Mouse (Mus musculus) neural tube, embryonic 13.5 days (tissue): Measurements from ENCODE around the gene Cyb5d1. TPM values are rescaled to one million over a fixed set of nuclear protein-coding genes. Genes with fewer than 3 reads are reported as not detected.

ENCODE experiments used
- ATAC-seq: fragments of 200-750 bp; cut with Nextera tagmentation; 2 replicates; pipeline ENCODE4 v1.8.0; 2017; ENCODE audit warnings: low read depth, mild to moderate bottlenecking, moderate TSS enrichment, moderate library complexity
- H3K27ac ChIP-seq: fragments of 300-500 bp; sonication (generic); replicated peaks from 2 replicates; pipeline ENCODE4 v1.5.1; 2015; ENCODE audit warnings: moderate library complexity, mild to moderate bottlenecking, inconsistent platforms
- H3K27me3 ChIP-seq: fragments of 300-500 bp; sonication (generic); 2 replicates; pipeline ENCODE4 v1.6.1; 2015; ENCODE audit warnings: mild to moderate bottlenecking, inconsistent platforms
- H3K36me3 ChIP-seq: fragments of 300-500 bp; sonication (generic); 2 replicates; pipeline ENCODE4 v1.6.1; 2015; ENCODE audit warnings: mild to moderate bottlenecking, inconsistent platforms
- H3K4me1 ChIP-seq: fragments of 300-500 bp; sonication (generic); replicated peaks from 2 replicates; pipeline ENCODE4 v1.6.1; 2015; ENCODE audit warnings: inconsistent platforms
- H3K4me2 ChIP-seq: fragments of 300-500 bp; sonication (generic); 2 replicates; pipeline ENCODE4 v1.6.1; 2015; ENCODE audit warnings: inconsistent platforms, mild to moderate bottlenecking, moderate library complexity
- H3K4me3 ChIP-seq: fragments of 300-500 bp; sonication (generic); 2 replicates; pipeline ENCODE4 v1.5.1; 2015; ENCODE audit warnings: mild to moderate bottlenecking, inconsistent platforms
- H3K9ac ChIP-seq: fragments of 300-500 bp; sonication (generic); 2 replicates; pipeline ENCODE4 v1.6.1; 2015; ENCODE audit warnings: moderate library complexity, mild to moderate bottlenecking, inconsistent platforms
- H3K9me3 ChIP-seq: fragments of 300-500 bp; sonication (generic); 2 replicates; pipeline ENCODE4 v1.6.1; 2016; ENCODE audit warnings: inconsistent platforms
- WGBS: fragments of 180-500 bp; shearing (Covaris S2); methylation state at CpG from one replicate; pipeline ENCODE4 v1.1.7; 2015; 5-methylcytosine and 5-hydroxymethylcytosine counted together
- polyA plus RNA-seq: library from polyadenylated mRNA; unstranded; fragments of >200 nt; fragmentation: Nextera tagmentation; extraction: Ambion mirVana; gene quantifications from 2 replicates; pipeline ENCODE4 v1.2.1, GENCODE M21; 2015

The Cyb5d1 gene
- polyA plus RNA-seq, 1 experiment from 2014 or later = 39.2 TPM

GRCm38 (mm10) chr11:69382478-69383105, 12.8 kb downstream of the Cyb5d1 start:
- Histone ChIP-seq H3K36me3 (no peaks in the 10 kb centered on the region), H3K4me2 (no peak overlapping the region), H3K27ac (no peak overlapping the region), H3K9me3 (no peaks in the 10 kb centered on the region), H3K4me1 (no peaks in the 10 kb centered on the region), H3K9ac (0 out of 2 replicates have a peak overlapping the region, but pooled peaks have one; percentile 31), H3K27me3 (no peaks in the 10 kb centered on the region), H3K4me3 (no peak overlapping the region)
- no peak for ATAC-seq
- 73% methylated on average over 10 of the region's 10 CpGs for WGBS

- Histone ChIP-seq H3K9ac (no peak overlapping the region), H3K36me3 (no peaks in the 10 kb centered on the region), H3K4me1 (no peaks in the 10 kb centered on the region), H3K4me3 (no peak overlapping the region), H3K9me3 (no peaks in the 10 kb centered on the region), H3K27me3 (no peaks in the 10 kb centered on the region), H3K27ac (no peak overlapping the region), H3K4me2 (no peak overlapping the region)
- WGBS = 88% methylated on average over 6 of the region's 6 CpGs
- no peak for ATAC-seq
These were observed 14.1 kb downstream of the Cyb5d1 start for GRCm38 (mm10) chr11:69381356-69381755.

GRCm38 (mm10) chr11:69379600-69379999, 15.8 kb downstream of the Cyb5d1 start:
- H3K9me3 ChIP-seq = no peaks in the 10 kb centered on the region
- no peaks in the 10 kb centered on the region for H3K27me3 ChIP-seq
- H3K4me3 ChIP-seq = no peak overlapping the region
- no peak overlapping the region for H3K4me2 ChIP-seq
- no peak overlapping the region for H3K27ac ChIP-seq
- no peak for ATAC-seq
- 0 out of 2 replicates have a peak, but pooled peaks cover 4% of the 10 kb centered on the region for H3K36me3 ChIP-seq
- H3K9ac ChIP-seq = no peak overlapping the region
- 83% methylated on average over 3 of the region's 3 CpGs for WGBS
- H3K4me1 ChIP-seq = no peaks in the 10 kb centered on the region

- H3K9me3 ChIP-seq = no peaks in the 10 kb centered on the region
- H3K4me3 ChIP-seq = no peak overlapping the region
- H3K36me3 ChIP-seq = 0 out of 2 replicates have a peak, but pooled peaks cover 16% of the 10 kb centered on the region
- 85% methylated on average over 3 of the region's 3 CpGs for WGBS
- H3K4me2 ChIP-seq = no peak overlapping the region
- H3K27ac ChIP-seq = no peak overlapping the region
- no peak overlapping the region for H3K9ac ChIP-seq
- ATAC-seq = no peak
- no peaks in the 10 kb centered on the region for H3K4me1 ChIP-seq
- no peaks in the 10 kb centered on the region for H3K27me3 ChIP-seq
These were observed 17.7 kb downstream of the Cyb5d1 start for GRCm38 (mm10) chr11:69377766-69378165.

GRCm38 (mm10) chr11:69375646-69376045, 19.8 kb downstream of the Cyb5d1 start:
- Histone ChIP-seq H3K4me1 (peaks cover 21% of the 10 kb centered on the region), H3K36me3 (0 out of 2 replicates have a peak, but pooled peaks cover 20% of the 10 kb centered on the region), H3K4me3 (no peak overlapping the region), H3K9me3 (no peaks in the 10 kb centered on the region), H3K27ac (no peak overlapping the region), H3K4me2 (no peak overlapping the region), H3K27me3 (no peaks in the 10 kb centered on the region), H3K9ac (no peak overlapping the region)
- 83% methylated on average over 4 of the region's 4 CpGs for WGBS
- ATAC-seq = no peak

GRCm38 (mm10) chr11:69373223-69373965, 22.0 kb downstream of the Cyb5d1 start:
- H3K4me2 ChIP-seq = no peak overlapping the region
- H3K4me3 ChIP-seq = no peak overlapping the region
- ATAC-seq = no peak
- 0 out of 2 replicates have a peak, but pooled peaks cover 20% of the 10 kb centered on the region for H3K36me3 ChIP-seq
- H3K9ac ChIP-seq = no peak overlapping the region
- no peaks in the 10 kb centered on the region for H3K27me3 ChIP-seq
- no peaks in the 10 kb centered on the region for H3K9me3 ChIP-seq
- H3K27ac ChIP-seq = no peak overlapping the region
- H3K4me1 ChIP-seq = peaks cover 28% of the 10 kb centered on the region
- WGBS = 92% methylated on average over 16 of the region's 16 CpGs

- Histone ChIP-seq H3K27ac (peak overlapping the region; percentile 81; the same call in 1 of the 2 replicates), H3K4me3 (no peak overlapping the region), H3K9me3 (no peaks in the 10 kb centered on the region), H3K4me1 (peaks cover 33% of the 10 kb centered on the region), H3K36me3 (0 out of 2 replicates have a peak, but pooled peaks cover 20% of the 10 kb centered on the region), H3K9ac (peak overlapping the region; percentile 18; the same call in 1 of the 2 replicates), H3K27me3 (no peaks in the 10 kb centered on the region), H3K4me2 (no peak overlapping the region)
- no peak for ATAC-seq
- WGBS = 65% methylated on average over 3 of the region's 3 CpGs
These were observed 22.7 kb downstream of the Cyb5d1 start for GRCm38 (mm10) chr11:69372780-69373170.

GRCm38 (mm10) chr11:69372056-69372779, 23.2 kb downstream of the Cyb5d1 start:
- H3K9ac ChIP-seq = peak overlapping the region; percentile 18

GRCm38 (mm10) chr11:69371601-69372000, 23.8 kb downstream of the Cyb5d1 start:
- WGBS = 15% methylated on average over 12 of the region's 12 CpGs
- no peaks in the 10 kb centered on the region for H3K27me3 ChIP-seq
- no peaks in the 10 kb centered on the region for H3K9me3 ChIP-seq
- peak overlapping the region; percentile 81 for H3K27ac ChIP-seq
- H3K4me3 ChIP-seq = peak overlapping the region; percentile 2; the same call in 1 of the 2 replicates
- peaks cover 43% of the 10 kb centered on the region for H3K4me1 ChIP-seq
- no peak for ATAC-seq
- peak overlapping the region; percentile 53 for H3K9ac ChIP-seq
- peak overlapping the region; percentile 46 for H3K4me2 ChIP-seq
- 0 out of 2 replicates have a peak, but pooled peaks cover 20% of the 10 kb centered on the region for H3K36me3 ChIP-seq

More at GRCm38 (mm10) chr11:69372056-69372779, 23.2 kb downstream of the Cyb5d1 start:
- no peak overlapping the region for H3K4me3 ChIP-seq
- H3K36me3 ChIP-seq = 0 out of 2 replicates have a peak, but pooled peaks cover 20% of the 10 kb centered on the region
- peaks cover 38% of the 10 kb centered on the region for H3K4me1 ChIP-seq
- no peaks in the 10 kb centered on the region for H3K9me3 ChIP-seq
- no peaks in the 10 kb centered on the region for H3K27me3 ChIP-seq
- peak overlapping the region; percentile 46 for H3K4me2 ChIP-seq
- ATAC-seq = 0 out of 2 replicates have a peak, but pooled peaks have one; percentile 9
- peak overlapping the region; percentile 81 for H3K27ac ChIP-seq
- 27% methylated on average over 12 of the region's 12 CpGs for WGBS

GRCm38 (mm10) chr11:69370817-69371215, 24.6 kb downstream of the Cyb5d1 start:
- 6% methylated on average over 9 of the region's 9 CpGs for WGBS
- no peaks in the 10 kb centered on the region for H3K9me3 ChIP-seq
- peak overlapping the region; percentile 14 for H3K4me3 ChIP-seq
- peaks cover 48% of the 10 kb centered on the region for H3K4me1 ChIP-seq
- peak overlapping the region; percentile 81 for H3K27ac ChIP-seq
- no peak for ATAC-seq
- peak overlapping the region; percentile 46 for H3K4me2 ChIP-seq
- 0 out of 2 replicates have a peak, but pooled peaks cover 20% of the 10 kb centered on the region for H3K36me3 ChIP-seq
- no peaks in the 10 kb centered on the region for H3K27me3 ChIP-seq
- H3K9ac ChIP-seq = peak overlapping the region; percentile 53

- WGBS = 13% methylated on average over 2 of the region's 2 CpGs
- peaks cover 54% of the 10 kb centered on the region for H3K4me1 ChIP-seq
- ATAC-seq = no peak
These were observed 25.2 kb downstream of the Cyb5d1 start for GRCm38 (mm10) chr11:69369990-69370816.

More at GRCm38 (mm10) chr11:69369990-69370816, 25.2 kb downstream of the Cyb5d1 start:
- Histone ChIP-seq H3K4me3 (peak overlapping the region; percentile 93), H3K36me3 (0 out of 2 replicates have a peak, but pooled peaks cover 16% of the 10 kb centered on the region), H3K9ac (peak overlapping the region; percentile 100), H3K27me3 (no peaks in the 10 kb centered on the region), H3K27ac (peak overlapping the region; percentile 100), H3K9me3 (no peaks in the 10 kb centered on the region), H3K4me2 (peak overlapping the region; percentile 97)
